Mouse (Mus musculus) leukemia stem cell, adult 10-12 weeks (primary cell): ENCODE results near the gene Gstp2. TPM values are rescaled to one million over a fixed set of nuclear protein-coding genes. Genes with fewer than 3 reads are reported as not detected.

ENCODE experiments used
- polyA plus RNA-seq: library from polyadenylated mRNA; stranded (reverse); fragments of >175 nt; gene quantifications from 2 replicates; pipeline ENCODE4 v1.2.3, GENCODE M21; 2012; ENCODE audit warnings: low replicate concordance

Gstp2 gene
- polyA plus RNA-seq = 0.83 TPM in 1 of 2 replicates, not detected in the other

DNA sequence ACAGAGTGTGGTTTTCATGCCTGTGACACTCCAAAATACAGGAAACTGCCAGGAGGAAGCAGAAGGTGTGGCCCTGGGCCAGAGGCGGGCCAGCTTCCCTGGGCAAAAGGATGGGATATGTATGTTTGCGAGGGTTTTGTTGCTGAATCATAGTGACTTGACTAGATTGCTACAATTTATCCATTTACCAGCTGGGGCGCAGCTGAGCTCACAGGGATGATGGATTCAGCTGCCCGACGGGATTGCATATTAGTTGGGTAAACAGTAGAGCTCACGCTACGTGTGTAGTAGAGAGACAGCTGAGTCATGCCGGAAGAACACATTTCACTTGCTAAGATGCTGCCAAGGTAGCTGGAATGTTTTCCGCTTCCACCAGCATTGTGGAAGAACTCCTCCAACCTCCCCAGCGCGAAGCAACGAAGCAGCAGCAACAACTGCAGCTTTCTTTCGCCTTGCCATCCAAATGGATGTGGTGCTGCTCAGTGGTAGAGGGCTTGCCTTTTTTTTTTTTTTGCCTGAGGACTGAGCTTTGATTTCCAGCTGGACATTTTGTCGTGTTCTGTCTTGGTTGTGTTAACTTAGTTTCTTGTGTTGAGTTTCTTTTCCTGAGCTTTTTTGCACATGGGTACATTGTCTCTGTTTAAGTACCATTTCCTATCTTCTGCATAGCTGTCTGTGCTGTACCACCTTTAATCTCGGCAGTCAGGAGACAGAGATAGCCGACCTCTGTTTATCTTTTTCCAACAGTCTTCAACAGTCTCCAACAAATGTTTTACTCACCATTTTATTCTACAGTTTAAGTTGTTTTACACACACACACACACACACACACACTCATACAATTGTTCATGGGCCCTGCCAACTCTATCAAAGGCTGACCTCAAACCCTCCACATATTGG is at the start of gene Gstp2:
Gstp2 (minus strand) TSS at position 58 of the 900 bp plus-strand sequence.

DNA sequence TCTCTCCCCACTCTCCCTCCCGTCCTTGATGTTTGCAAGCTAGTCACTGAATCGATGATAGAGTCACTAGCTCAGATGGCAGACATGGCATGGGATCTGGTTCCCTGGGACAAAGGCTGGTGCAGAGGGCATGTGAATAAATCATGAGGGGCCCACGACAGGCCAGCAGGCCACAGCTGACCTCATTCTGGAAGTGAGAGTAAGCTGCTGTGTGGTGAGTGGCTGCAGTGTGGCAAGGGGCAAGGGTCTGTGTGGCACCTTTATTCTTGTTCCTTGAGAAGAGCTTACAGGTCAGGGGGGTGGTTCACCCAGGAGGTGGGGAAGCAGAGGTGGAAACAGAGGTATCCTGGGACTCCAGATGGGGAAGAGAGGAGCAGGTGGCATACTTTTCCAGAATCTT is 35.6 kb upstream of the Gstp2 start, which contains the start of gene Cabp2:
Cabp2 (plus strand) TSS at position 185 of the 400 bp plus-strand sequence.

DNA sequence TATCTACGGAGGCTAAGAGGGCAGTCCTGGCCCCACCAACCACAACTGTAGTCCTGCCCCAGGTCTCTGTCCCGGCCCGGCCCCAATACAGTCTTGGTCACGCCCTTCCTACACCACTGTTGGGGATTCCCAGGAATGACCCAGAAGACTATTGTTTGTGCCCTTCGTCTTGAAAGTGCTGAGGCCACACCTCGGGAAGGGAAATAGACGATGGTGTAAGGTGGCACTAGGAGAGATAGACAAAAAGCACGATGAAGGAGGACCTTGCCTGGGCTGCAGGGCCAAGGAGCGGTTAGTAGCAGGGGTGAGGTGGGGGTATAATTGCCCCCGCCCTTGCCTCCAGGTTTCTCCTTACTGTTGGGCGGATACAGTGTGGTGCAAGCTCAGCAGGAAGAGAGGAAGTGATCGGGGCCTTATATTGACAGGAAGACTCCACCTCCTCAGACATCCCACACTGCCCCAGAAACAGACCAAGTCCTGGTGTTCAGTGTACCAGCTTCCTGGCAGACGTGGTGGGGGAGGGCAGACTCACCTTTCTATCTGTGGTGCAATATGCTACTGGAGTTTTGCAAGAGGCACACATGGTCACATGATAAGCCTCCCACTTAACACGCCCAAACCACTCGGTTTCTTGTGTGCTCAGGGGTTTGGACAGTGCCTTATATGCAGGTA is 13.4 kb upstream of the Gstp2 start, which contains the start of gene Gstp3:
Gstp3 (minus strand) TSS at position 501 of the 672 bp plus-strand sequence.

DNA sequence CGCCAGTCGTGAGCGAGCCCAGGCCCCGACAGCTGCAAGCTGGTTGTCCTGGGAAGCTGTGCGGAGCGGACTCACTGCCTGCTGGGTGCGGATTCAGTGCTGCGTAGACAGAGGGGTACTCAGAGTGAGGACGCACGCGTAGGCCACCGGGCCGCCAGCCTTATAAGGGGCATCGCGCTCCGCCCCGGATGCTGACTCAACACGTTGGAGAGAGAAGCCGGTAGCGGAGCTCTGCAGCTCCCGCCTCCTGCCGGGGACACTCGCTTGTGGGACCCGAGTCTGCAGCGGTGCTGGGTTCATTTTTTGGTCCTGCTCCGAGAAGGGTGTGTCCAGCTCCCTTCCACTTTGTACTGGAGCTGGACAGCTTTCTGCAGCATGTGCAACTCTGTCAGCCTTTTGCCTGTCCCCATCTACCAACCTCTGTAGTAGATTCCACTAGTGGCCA is 8.0 kb downstream of the Gstp2 start, which contains the start of gene Gstp1:
Gstp1 (minus strand) TSS at position 198 of the 445 bp plus-strand sequence.

DNA sequence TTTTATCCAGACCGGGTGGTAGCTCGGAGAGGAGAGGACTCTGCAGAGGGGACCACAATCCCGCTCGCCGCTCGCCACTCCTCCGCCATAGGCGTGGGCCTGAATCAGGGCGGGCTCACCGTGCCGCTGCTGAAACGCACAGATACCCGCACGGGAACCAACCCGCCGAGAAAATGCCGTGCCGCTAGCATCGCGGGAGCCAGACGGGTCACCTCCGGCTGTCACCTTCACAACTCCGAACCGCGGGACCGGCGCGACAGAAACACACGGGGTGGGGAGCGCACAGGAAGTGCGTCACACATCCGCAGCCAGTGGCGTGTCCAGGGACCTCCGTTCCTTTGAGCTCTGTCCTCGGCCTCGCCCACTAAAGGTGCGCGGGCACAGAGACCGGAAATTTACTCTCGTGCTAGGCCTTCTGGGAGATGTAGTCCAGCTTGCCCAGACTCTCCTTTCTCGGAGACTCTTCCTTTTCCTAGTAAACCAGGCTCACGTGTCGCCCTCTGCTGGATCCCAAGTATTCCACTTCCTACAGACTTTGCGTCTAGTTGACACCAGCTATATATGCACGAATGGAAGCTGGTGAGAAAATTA is 33.3 kb downstream of the Gstp2 start, which contains the start of gene Ndufv1:
Ndufv1 (minus strand) TSS at position 375 of the 591 bp plus-strand sequence.

DNA sequence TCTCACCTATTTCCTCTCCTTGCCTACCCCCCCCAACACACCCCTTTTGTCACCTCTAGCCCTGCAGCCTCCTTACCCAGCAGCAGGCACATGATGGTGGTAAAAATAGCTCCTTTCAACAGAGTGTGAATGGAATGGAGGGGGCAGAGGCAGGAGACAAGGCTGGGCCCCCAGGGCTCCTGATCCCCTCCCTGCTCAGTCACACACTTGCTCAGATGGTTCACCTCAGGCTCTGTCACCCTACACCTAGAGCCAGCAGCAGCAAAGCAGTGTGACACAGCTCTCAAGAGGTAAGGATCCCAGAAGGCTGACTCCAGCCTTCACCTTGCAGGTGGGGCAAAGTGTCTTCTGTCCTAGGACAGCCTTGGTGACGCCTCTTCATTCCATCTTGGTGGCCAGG is 42.7 kb downstream of the Gstp2 start, which contains the start of gene Doc2g:
Doc2g (plus strand) TSS at position 202 of the 400 bp plus-strand sequence.

DNA sequence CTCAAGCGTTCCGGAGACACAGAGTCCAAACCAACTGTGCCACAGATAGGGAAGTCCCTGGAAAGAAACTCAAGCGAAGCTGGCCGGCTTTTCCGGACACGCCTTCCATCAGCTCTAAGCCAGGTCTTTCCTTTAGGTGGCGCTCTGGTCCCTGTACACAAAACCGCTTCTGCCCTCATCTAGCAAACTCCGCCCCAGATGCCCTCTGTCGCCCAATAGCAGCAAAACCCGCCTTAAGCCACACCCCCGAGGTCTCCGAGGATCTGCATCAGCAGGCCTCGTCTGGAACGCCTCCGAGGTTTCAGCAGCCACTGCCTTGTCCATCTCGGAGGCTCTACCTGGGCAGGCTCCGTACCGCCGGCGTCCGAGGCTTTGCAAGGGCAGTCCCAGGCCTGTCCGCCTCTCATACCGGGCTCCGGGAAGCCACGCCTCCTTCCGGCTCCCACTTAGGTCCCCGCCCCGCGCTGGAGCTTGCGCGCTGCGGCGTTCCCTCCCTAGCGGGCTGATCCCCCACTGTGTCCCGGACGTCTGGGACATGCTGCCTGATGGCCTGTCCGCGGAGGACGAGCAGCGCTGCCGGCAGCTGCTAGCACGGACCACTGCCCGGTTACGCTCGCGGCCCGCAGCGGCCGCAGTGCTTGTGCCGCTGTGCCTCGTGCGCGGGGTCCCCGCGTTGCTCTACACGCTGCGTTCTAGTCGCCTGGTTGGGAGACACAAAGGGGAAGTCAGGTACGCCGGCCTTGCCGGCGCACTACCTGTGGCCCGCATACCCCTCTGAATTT is 45.5 kb downstream of the Gstp2 start, which contains the start of the genes Nudt8 and Gm49405:
Nudt8 (plus strand) TSS at position 462 of the 782 bp plus-strand sequence.
Gm49405 (plus strand) TSS at position 508 of the 782 bp plus-strand sequence.

DNA sequence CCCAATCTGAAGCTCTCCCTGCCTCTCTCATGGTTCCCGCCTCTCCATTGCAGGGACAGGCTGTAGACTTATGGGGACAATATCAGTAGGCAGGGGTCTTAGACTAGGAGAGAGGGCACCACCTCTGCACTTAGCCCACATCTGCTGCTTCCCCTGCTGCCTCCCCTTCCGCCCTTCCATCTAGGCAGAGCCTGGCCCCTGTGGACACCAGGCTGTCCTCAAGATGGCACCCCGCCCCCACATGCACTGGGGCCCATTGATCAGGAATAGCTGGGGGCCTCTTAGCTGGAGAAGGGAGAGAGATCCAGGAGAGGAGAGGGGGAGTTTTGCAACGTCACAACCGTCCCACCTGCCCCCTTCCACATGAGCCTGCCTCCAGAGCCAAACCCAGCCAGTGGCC is 53.4 kb downstream of the Gstp2 start, which contains the start of gene Tbx10:
Tbx10 (plus strand) TSS at position 337 of the 400 bp plus-strand sequence.

Other genes with a start within 250 kb of the Gstp2 start
- gene Chka, start 194.2 kb downstream of the Gstp2 start, polyA plus RNA-seq = 11.0 and 16.6 TPM in 2 replicates
- 75.8 and 86.6 TPM in 2 replicates for gene Tcirg1, start 138.9 kb downstream of the Gstp2 start, polyA plus RNA-seq
- gene Ndufs8, start 133.2 kb downstream of the Gstp2 start, polyA plus RNA-seq = 14.8 and 113 TPM in 2 replicates
- gene Aldh3b1, start 116.2 kb downstream of the Gstp2 start, polyA plus RNA-seq = 3.5 and 4.9 TPM in 2 replicates
- gene Unc93b1, start 110.8 kb downstream of the Gstp2 start, polyA plus RNA-seq = 122 and 124 TPM in 2 replicates
- not detected in 2 replicates for gene Aldh3b3, start 87.4 kb downstream of the Gstp2 start, polyA plus RNA-seq
- gene Aldh3b2, start 73.7 kb downstream of the Gstp2 start, polyA plus RNA-seq = 0.26 and 0.83 TPM in 2 replicates
- gene Acy3, start 59.5 kb downstream of the Gstp2 start, polyA plus RNA-seq = 4.2 and 13.1 TPM in 2 replicates
- gene Tbx10, start 53.3 kb downstream of the Gstp2 start, polyA plus RNA-seq = not detected in 2 replicates
- 18.3 and 18.7 TPM in 2 replicates for gene Nudt8, start 45.4 kb downstream of the Gstp2 start, polyA plus RNA-seq
- gene Gm49405, start 45.4 kb downstream of the Gstp2 start, polyA plus RNA-seq = 5.0 TPM in 2 replicates
- 9.6 and 25.7 TPM in 2 replicates for gene Doc2g, start 42.7 kb downstream of the Gstp2 start, polyA plus RNA-seq
- gene Ndufv1, start 33.2 kb downstream of the Gstp2 start, polyA plus RNA-seq = 116 and 238 TPM in 2 replicates
- gene Gstp1, start 8.0 kb downstream of the Gstp2 start, polyA plus RNA-seq = 87.4 and 343 TPM in 2 replicates
- gene Gstp3, start 13.5 kb upstream of the Gstp2 start, polyA plus RNA-seq = 8.9 and 10.2 TPM in 2 replicates
- not detected in 2 replicates for gene Cabp2, start 35.6 kb upstream of the Gstp2 start, polyA plus RNA-seq
- gene Cdk2ap2, start 51.2 kb upstream of the Gstp2 start, polyA plus RNA-seq = 187 and 207 TPM in 2 replicates
- gene Pitpnm1, start 54.0 kb upstream of the Gstp2 start, polyA plus RNA-seq = 116 and 152 TPM in 2 replicates
- gene Aip, start 79.8 kb upstream of the Gstp2 start, polyA plus RNA-seq = 140 and 201 TPM in 2 replicates
- not detected in 2 replicates for gene Gpr152, start 93.8 kb upstream of the Gstp2 start, polyA plus RNA-seq
- 0.80 and 4.6 TPM in 2 replicates for gene Cabp4, start 98.0 kb upstream of the Gstp2 start, polyA plus RNA-seq
- 68.6 and 81.7 TPM in 2 replicates for gene Coro1b, start 102.6 kb upstream of the Gstp2 start, polyA plus RNA-seq
- 311 and 444 TPM in 2 replicates for gene Ptprcap, start 107.6 kb upstream of the Gstp2 start, polyA plus RNA-seq
- gene Rps6kb2, start 117.3 kb upstream of the Gstp2 start, polyA plus RNA-seq = 165 and 201 TPM in 2 replicates
- 2.9 and 5.8 TPM in 2 replicates for gene Carns1, start 129.5 kb upstream of the Gstp2 start, polyA plus RNA-seq
- gene Tbc1d10c, start 145.3 kb upstream of the Gstp2 start, polyA plus RNA-seq = 91.7 and 91.9 TPM in 2 replicates
- 230 and 449 TPM in 2 replicates for gene Ppp1ca, start 146.0 kb upstream of the Gstp2 start, polyA plus RNA-seq
- 31.9 and 46.0 TPM in 2 replicates for gene Rad9a, start 155.6 kb upstream of the Gstp2 start, polyA plus RNA-seq
- 22.4 and 34.6 TPM in 2 replicates for gene Clcf1, start 168.2 kb upstream of the Gstp2 start, polyA plus RNA-seq
- gene AC109138.7, start 168.3 kb upstream of the Gstp2 start, polyA plus RNA-seq = 2.6 and 21.1 TPM in 2 replicates
- gene Pold4, start 185.9 kb upstream of the Gstp2 start, polyA plus RNA-seq = 20.7 and 38.4 TPM in 2 replicates
- 5.1 and 6.5 TPM in 2 replicates for gene Ssh3, start 223.2 kb upstream of the Gstp2 start, polyA plus RNA-seq
- 7.3 and 8.3 TPM in 2 replicates for gene Ankrd13d, start 237.1 kb upstream of the Gstp2 start, polyA plus RNA-seq